Mouse (Mus musculus) granulocyte monocyte progenitor cell, adult 5-6 weeks (primary cell): ENCODE data around the gene Scg5. TPM values are rescaled to one million over a fixed set of nuclear protein-coding genes. Genes with fewer than 3 reads are reported as not detected.
A peak's percentile ranks its signal among the peaks of the same experiment; 100 is the strongest.

Experiments
- ATAC-seq: replicated peaks from 2 replicates; pipeline ENCODE4 v1.8.0; 2016; ENCODE audit warnings: mild to moderate bottlenecking, moderate TSS enrichment, inconsistent platforms; ENCODE audit not compliant: poor library complexity, severe bottlenecking
- total RNA-seq, 2 experiments: library from RNA; stranded (forward) in 1 of 2; stranded (reverse) in 1 of 2; fragments of 200-712, 200-1000 nt in 1 of 2; fragments of >200 nt in 1 of 2; fragmentation: Nextera tagmentation in 1 of 2; gene quantifications; 2 replicates each; pipeline ENCODE4 v1.2.3; 2014 to 2017

Scg5 gene
- total RNA-seq, 2 experiments from 2014 or later: not detected

GRCm38 (mm10) chr2:113758311-113759161, 70.4 kb downstream of the Scg5 start, which contains the start of gene Grem1:
TSS of gene Grem1 (minus strand) at chr2:113758646.
- ATAC-seq: peak; percentile 31

GRCm38 (mm10) chr2:113757525-113758310, 71.2 kb downstream of the Scg5 start:
- peak; percentile 37 for ATAC-seq

GRCm38 (mm10) chr2:113756924-113757524, 71.9 kb downstream of the Scg5 start:
- no peak for ATAC-seq

GRCm38 (mm10) chr2:113749721-113750120, 79.2 kb downstream of the Scg5 start:
- no peak for ATAC-seq

GRCm38 (mm10) chr2:113749309-113749708, 79.6 kb downstream of the Scg5 start:
- ATAC-seq: peak; percentile 35

- no peak for ATAC-seq
These were observed 100.3 kb downstream of the Scg5 start for GRCm38 (mm10) chr2:113728581-113728980.

Other genes with a start within 250 kb of the Scg5 start
- not detected in 2 replicates for gene Grem1, start 70.5 kb downstream of the Scg5 start, total RNA-seq (2014; fragmentation: Nextera tagmentation)
- gene Grem1, start 70.5 kb downstream of the Scg5 start, total RNA-seq (2017): not detected in 2 replicates
- 38.8 and 47.1 TPM in 2 replicates for gene Arhgap11a, start 19.5 kb upstream of the Scg5 start, total RNA-seq (2014; fragmentation: Nextera tagmentation)
- 43.6 and 46.7 TPM in 2 replicates for gene Arhgap11a, start 19.5 kb upstream of the Scg5 start, total RNA-seq (2017)
- gene Gjd2, start 184.5 kb upstream of the Scg5 start, total RNA-seq (2014; fragmentation: Nextera tagmentation): not detected in 2 replicates
- gene Gjd2, start 184.5 kb upstream of the Scg5 start, total RNA-seq (2017): not detected in 2 replicates
- gene Actc1, start 224.4 kb upstream of the Scg5 start, total RNA-seq (2014; fragmentation: Nextera tagmentation): not detected in 2 replicates
- not detected in 2 replicates for gene Actc1, start 224.4 kb upstream of the Scg5 start, total RNA-seq (2017)